Mouse (Mus musculus): ENCODE measurements around the gene Pgap3.

DNA sequence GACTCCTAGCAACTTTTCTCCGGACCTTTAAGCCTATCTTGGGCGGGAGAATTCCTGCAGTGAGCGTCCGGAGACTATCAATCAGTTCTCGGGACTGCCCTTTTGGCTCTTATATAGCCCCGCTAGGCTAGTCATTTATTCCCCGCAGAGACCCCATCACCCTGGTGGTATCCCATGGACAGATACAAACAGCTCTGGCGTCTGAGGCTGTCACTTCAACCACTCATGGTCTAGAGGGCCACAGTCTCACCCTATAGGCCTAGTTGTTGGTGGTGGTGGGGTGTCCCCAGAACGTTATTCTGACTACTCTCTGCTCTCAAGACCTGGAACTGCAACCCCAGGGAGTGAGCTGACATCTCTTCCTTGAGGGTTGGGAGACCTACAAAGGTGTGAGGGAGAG lies 51.0 kb downstream of the Pgap3 start:
- TF ChIP-seq GATA1 (IDR thresholded peaks at IDR 0.05; ENCODE audit: borderline replicate concordance, low read length) (no peak), FLI1 (IDR thresholded peaks at IDR 0.05; ENCODE audit: low read length) (no peak)
